Mouse (Mus musculus) heart, embryonic 16.5 days (tissue): ENCODE measurements around the gene Nanos3. TPM values are rescaled to one million over a fixed set of nuclear protein-coding genes. Genes with fewer than 3 reads are reported as not detected.

ENCODE experiments used
- ATAC-seq: fragments of 200-750 bp; cut with Nextera tagmentation; replicated peaks from 2 replicates; pipeline ENCODE4 v1.8.0; 2017; ENCODE audit warnings: moderate number of reproducible peaks; ENCODE audit not compliant: insufficient read depth, low FRiP score; ENCODE audit errors: extremely low read depth
- H3K27ac ChIP-seq: fragments of 300-500 bp; sonication (generic); 2 replicates; pipeline ENCODE4 v1.5.1; 2014; ENCODE audit warnings: mild to moderate bottlenecking, low read length, control low read depth, moderate library complexity
- H3K27me3 ChIP-seq: fragments of 300-500 bp; sonication (generic); 2 replicates; pipeline ENCODE4 v1.6.1; 2014; ENCODE audit warnings: low read length, mixed read lengths; ENCODE audit not compliant: control insufficient read depth, insufficient read depth
- H3K36me3 ChIP-seq: fragments of 300-500 bp; sonication (generic); 2 replicates; pipeline ENCODE4 v1.6.1; 2014; ENCODE audit not compliant: control insufficient read depth, insufficient read depth
- H3K4me1 ChIP-seq: fragments of 300-500 bp; sonication (generic); 2 replicates; pipeline ENCODE4 v1.6.1; 2014; ENCODE audit warnings: low read length, mixed read lengths; ENCODE audit not compliant: control insufficient read depth, insufficient read depth
- H3K4me2 ChIP-seq: fragments of 300-500 bp; sonication (generic); 2 replicates; pipeline ENCODE4 v1.6.1; 2014; ENCODE audit warnings: low read depth, mild to moderate bottlenecking, control low read depth, low read length
- H3K4me3 ChIP-seq: fragments of 300-500 bp; sonication (generic); 2 replicates; pipeline ENCODE4 v1.5.1; 2014; ENCODE audit warnings: mild to moderate bottlenecking, control low read depth, low read length
- H3K9ac ChIP-seq: fragments of 300-500 bp; sonication (generic); 2 replicates; pipeline ENCODE4 v1.6.1; 2014; ENCODE audit warnings: low read length, control low read depth
- H3K9me3 ChIP-seq: fragments of 300-500 bp; sonication (generic); replicated peaks from 2 replicates; pipeline ENCODE4 v1.6.1; 2016; ENCODE audit warnings: low read length; ENCODE audit not compliant: control insufficient read depth
- WGBS: fragments of 180-500 bp; shearing (Covaris S2); extraction: QIAGEN DNeasy Blood & Tissue Kit; methylation state at CpG from one replicate; pipeline ENCODE4 v1.1.7; 2014; 5-methylcytosine and 5-hydroxymethylcytosine counted together
- polyA plus RNA-seq: library from polyadenylated mRNA; unstranded; fragments of >200 nt; fragmentation: Nextera tagmentation; extraction: Ambion mirVana; gene quantifications from 2 replicates; pipeline ENCODE4 v1.2.1, GENCODE M21; 2015

Gene Nanos3
- 1.5 and 1.6 TPM in 2 replicates for polyA plus RNA-seq

DNA sequence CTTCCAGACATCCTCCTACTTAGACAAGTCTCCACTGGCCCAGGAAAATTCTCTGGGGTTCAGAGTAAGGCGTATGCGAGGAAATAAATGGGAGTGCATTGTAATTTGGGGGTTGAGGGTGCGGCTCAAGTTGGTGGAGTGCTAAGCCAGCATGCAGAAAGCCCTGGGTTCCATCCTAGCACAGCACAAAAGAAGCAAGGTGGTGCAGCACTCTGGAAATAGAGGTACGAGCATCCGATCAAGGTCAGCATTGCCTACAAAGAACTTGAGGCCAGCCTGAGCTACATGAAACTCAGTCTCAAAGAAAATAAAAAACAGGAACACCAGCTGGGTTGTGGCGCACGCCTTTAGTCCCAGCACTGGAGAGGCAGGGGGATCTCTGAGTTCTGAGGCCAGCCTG is at the start of gene Nanos3:
Gene Nanos3, minus strand, starts transcription at position 101 of the 400 bp plus-strand sequence.
- peak within 1 kb of the TSS; percentile 95 for H3K9ac ChIP-seq
- WGBS = 95% methylated on average over 7 of the region's 7 CpGs
- peak within 1 kb of the TSS; percentile 81 for H3K27ac ChIP-seq
- H3K27me3 ChIP-seq = no peaks in the 10 kb centered on the region
- peaks cover 29% of the 10 kb centered on the region for H3K4me1 ChIP-seq
- H3K4me3 ChIP-seq = peak within 1 kb of the TSS; percentile 79
- no peaks in the 10 kb centered on the region for H3K36me3 ChIP-seq
- no peak for ATAC-seq
- H3K9me3 ChIP-seq = no peaks in the 10 kb centered on the region; the same call in 1 of the 2 replicates
- H3K4me2 ChIP-seq = peak within 1 kb of the TSS; percentile 74

GRCm38 (mm10) chr8:84233055-84233454 is 48.0 kb upstream of the Nanos3 start:
- no peak for ATAC-seq

GRCm38 (mm10) chr8:84230735-84231134 is 45.7 kb upstream of the Nanos3 start:
- Histone ChIP-seq H3K9me3 (no peaks in the 10 kb centered on the region), H3K36me3 (peaks cover 28% of the 10 kb centered on the region), H3K4me3 (no peak overlapping the region), H3K4me1 (peaks cover 3% of the 10 kb centered on the region), H3K27me3 (no peaks in the 10 kb centered on the region), H3K4me2 (no peak overlapping the region), H3K27ac (no peak overlapping the region), H3K9ac (no peak overlapping the region)
- no peak for ATAC-seq
- 78% methylated on average over 17 of the region's 17 CpGs for whole genome bisulfite sequencing

More at GRCm38 (mm10) chr8:84233055-84233454, 48.0 kb upstream of the Nanos3 start:
- H3K9me3 ChIP-seq = no peaks in the 10 kb centered on the region
- peaks cover 17% of the 10 kb centered on the region for H3K36me3 ChIP-seq
- peaks cover 14% of the 10 kb centered on the region for H3K4me1 ChIP-seq
- H3K9ac ChIP-seq = no peak overlapping the region
- no peak overlapping the region for H3K4me3 ChIP-seq
- H3K27me3 ChIP-seq = no peaks in the 10 kb centered on the region
- WGBS = 84% methylated on average over 2 of the region's 2 CpGs
- H3K4me2 ChIP-seq = no peak overlapping the region
- H3K27ac ChIP-seq = no peak overlapping the region

DNA sequence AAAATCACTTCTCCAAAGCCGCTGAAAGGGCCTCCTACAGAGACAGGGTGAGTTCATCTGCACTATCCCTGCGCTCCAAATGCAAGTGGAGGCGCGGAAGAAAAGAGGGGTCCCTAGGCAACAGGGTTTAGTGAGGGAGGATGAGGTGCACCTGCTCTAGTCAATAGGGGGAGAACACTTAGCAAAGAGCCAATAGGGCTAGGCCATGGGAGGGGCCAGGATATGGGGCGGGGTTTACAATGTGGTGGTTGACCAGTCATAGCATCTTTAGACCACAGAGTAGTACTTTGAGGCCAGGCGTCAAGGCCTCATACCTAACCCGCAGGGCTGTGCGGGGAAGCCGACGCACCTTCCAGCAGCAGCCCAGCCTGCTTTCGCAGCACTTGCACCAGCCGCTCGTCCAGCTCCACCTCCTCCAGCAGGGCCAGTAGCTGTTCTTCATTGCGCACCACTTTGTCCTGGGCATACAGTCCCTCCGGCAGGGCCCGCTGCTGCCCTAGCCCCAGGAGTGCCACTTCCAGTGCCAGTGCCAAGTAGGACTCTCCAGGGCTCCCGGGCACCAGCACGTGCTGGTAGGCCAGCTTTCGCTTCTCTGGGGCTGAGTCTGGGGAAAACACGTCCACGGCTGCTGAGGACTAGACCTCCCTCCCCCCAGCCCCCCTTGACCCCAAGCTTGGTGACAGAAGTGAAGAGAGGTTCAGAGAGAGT is 38.5 kb upstream of the Nanos3 start:
- Histone ChIP-seq H3K27me3 (no peaks in the 10 kb centered on the region), H3K4me1 (no peaks in the 10 kb centered on the region), H3K27ac (no peak overlapping the region), H3K4me3 (no peak overlapping the region), H3K36me3 (peaks cover 42% of the 10 kb centered on the region), H3K9ac (no peak overlapping the region), H3K4me2 (no peak overlapping the region), H3K9me3 (no peaks in the 10 kb centered on the region)
- 83% methylated on average over 21 of the region's 21 CpGs for WGBS
- ATAC-seq = no peak

GRCm38 (mm10) chr8:84222566-84223165 is 37.6 kb upstream of the Nanos3 start:
- Histone ChIP-seq H3K9ac (no peak overlapping the region), H3K36me3 (peaks cover 39% of the 10 kb centered on the region), H3K4me2 (no peak overlapping the region), H3K4me1 (no peaks in the 10 kb centered on the region), H3K9me3 (no peaks in the 10 kb centered on the region), H3K27ac (peak overlapping the region; percentile 40; the same call in 1 of the 2 replicates), H3K4me3 (no peak overlapping the region), H3K27me3 (no peaks in the 10 kb centered on the region)
- WGBS = 83% methylated on average over 9 of the region's 9 CpGs
- ATAC-seq = no peak

- no peak overlapping the region for H3K27ac ChIP-seq
- H3K4me2 ChIP-seq = no peak overlapping the region
- H3K36me3 ChIP-seq = peaks cover 35% of the 10 kb centered on the region
- H3K4me3 ChIP-seq = no peak overlapping the region
- WGBS = 70% methylated on average over 7 of the region's 7 CpGs
- no peaks in the 10 kb centered on the region for H3K27me3 ChIP-seq
- no peaks in the 10 kb centered on the region for H3K9me3 ChIP-seq
- ATAC-seq = no peak
- H3K9ac ChIP-seq = no peak overlapping the region
- H3K4me1 ChIP-seq = no peaks in the 10 kb centered on the region
Measured at GRCm38 (mm10) chr8:84220105-84220504, 35.1 kb upstream of the Nanos3 start.

GRCm38 (mm10) chr8:84218143-84218542 is 33.1 kb upstream of the Nanos3 start:
- Histone ChIP-seq H3K27ac (no peak overlapping the region), H3K27me3 (no peaks in the 10 kb centered on the region), H3K9ac (no peak overlapping the region), H3K9me3 (no peaks in the 10 kb centered on the region), H3K4me2 (no peak overlapping the region), H3K4me3 (no peak overlapping the region), H3K4me1 (no peaks in the 10 kb centered on the region), H3K36me3 (peaks cover 38% of the 10 kb centered on the region)
- ATAC-seq = no peak
- 93% methylated on average over 5 of the region's 5 CpGs for WGBS

- Histone ChIP-seq H3K9me3 (no peaks in the 10 kb centered on the region), H3K4me1 (no peaks in the 10 kb centered on the region), H3K4me3 (no peak overlapping the region), H3K4me2 (no peak overlapping the region), H3K36me3 (peaks cover 38% of the 10 kb centered on the region), H3K9ac (no peak overlapping the region), H3K27me3 (no peaks in the 10 kb centered on the region), H3K27ac (no peak overlapping the region)
- no peak for ATAC-seq
- WGBS = 94% methylated on average over 11 of the region's 11 CpGs
Measured at GRCm38 (mm10) chr8:84217206-84217605, 32.2 kb upstream of the Nanos3 start.

DNA sequence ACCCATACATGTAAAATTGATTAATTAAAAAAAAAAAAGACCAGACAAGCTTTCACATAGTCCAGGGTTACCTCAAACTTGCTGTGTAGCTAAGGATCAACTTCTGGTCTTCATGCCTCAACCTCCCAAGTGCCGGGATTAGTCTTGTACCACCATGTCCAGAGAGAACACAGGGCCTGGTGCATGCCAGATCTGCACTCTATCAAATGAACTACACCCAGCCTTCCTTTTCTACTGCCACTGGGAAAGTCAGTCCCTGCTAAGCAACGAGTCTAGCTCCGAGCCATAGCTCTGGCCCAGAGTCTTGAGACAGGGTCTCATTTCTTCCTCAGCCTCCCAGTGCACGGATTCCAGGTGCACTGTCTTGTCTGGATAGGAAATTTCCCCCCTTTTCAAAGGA is 28.3 kb upstream of the Nanos3 start:
- Histone ChIP-seq H3K27me3 (no peaks in the 10 kb centered on the region), H3K4me2 (no peak overlapping the region), H3K36me3 (peaks cover 45% of the 10 kb centered on the region), H3K4me3 (no peak overlapping the region), H3K4me1 (peaks cover 19% of the 10 kb centered on the region), H3K9ac (no peak overlapping the region), H3K27ac (no peak overlapping the region), H3K9me3 (no peaks in the 10 kb centered on the region)
- 81% methylated on average over 4 of the region's 4 CpGs for WGBS
- no peak for ATAC-seq
